Mouse (Mus musculus) CD4-positive, CD25-positive, alpha-beta regulatory T cell, adult 2 months (primary cell): ENCODE data around the gene Olfr594.
"Not testable (repeated sequence)": the region's sequence is repeated elsewhere in the genome, so short reads cannot be mapped to it uniquely, and the experiment has no call there.

Experiments used
- DNase-seq: peaks from one replicate; pipeline ENCODE4 v3.0.0-alpha.2; 2012; ENCODE audit warnings: low read depth, low spot score

Olfr594 gene

DNA sequence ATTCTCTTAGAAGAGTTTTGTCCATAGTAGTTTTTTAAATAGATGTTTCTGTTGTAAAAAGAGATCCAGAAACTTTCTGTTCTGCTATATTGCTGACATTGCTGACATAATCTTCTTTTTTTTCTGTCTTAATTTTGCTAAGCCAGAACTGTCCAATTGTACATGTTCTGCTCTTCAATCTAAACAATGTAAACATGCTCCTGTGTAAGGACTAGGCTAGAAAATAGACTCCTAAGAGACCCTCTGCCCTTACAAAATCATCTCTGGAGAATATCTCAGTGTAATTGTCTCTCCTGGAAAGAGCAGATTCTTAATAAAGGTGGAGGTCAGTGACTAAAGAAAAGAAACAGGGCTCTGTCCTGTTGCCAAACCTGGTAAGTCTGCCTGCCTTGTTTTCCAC, at the start of gene Olfr594:
Olfr594 (plus strand) TSS at position 301 of the 400 bp plus-strand sequence.
- no peak for DNase-seq

DNA sequence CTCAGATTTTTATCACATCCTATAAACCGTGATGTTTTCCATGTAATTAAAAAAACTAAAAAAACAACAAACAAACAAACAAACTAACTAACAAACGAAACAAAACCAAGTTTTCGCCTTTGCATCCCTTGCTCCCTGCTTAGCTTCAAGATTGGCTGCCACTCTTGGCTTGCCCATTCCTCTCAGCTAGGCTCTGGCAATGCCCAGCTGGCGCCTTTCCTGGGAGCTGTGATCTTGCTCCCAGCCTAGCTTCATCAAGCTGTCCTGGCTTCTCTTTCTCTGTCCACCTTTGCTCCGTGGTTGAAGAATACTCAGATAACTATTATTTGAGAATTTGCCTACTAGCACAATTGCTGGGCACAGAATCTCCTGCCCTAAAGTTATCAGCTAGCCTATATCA, 47.1 kb upstream of the Olfr594 start:
- DNase-seq = no peak

DNA sequence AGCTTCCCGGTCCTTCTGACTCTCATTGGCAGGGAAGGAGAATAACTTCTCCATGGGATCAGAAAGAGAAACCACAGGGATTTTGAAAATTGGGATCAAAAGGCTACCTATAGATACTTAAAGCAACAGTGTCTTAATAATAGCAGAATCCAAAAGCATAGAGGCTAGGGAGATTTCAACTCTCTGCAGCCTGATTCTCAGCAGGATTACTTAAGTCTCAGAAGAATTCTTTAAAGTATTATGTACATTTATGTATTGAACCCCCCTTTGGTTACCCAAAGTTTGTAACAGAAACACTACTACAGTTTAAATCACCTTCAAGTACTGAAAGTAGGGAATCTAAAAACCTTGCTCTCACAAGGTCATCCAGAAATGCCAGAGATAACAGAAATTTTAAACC, 38.6 kb upstream of the Olfr594 start, which contains the start of gene Olfr591:
Olfr591 (minus strand) TSS at position 101 of the 400 bp plus-strand sequence.
- DNase-seq = no peak

DNA sequence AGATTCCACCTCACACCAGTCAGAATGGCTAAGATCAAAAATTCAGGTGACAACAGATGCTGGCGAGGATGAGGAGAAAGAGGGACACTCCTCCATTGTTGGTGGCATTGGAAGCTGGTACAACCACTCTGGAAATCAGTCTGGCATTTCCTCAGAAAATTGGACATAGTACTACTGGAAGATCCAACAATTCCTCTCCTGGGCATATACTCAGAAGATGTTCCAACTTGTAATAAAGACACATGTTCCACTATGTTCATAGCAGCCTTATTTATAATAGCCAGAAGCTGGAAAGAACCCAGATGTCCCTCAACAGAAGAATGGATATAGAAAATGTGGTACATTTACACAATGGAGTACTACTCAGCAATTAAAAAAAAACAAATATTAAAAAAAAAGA, 32.3 kb upstream of the Olfr594 start, which contains the start of gene Olfr592:
Olfr592 (plus strand) TSS at position 301 of the 400 bp plus-strand sequence.
- DNase-seq = not testable (repeated sequence)

DNA sequence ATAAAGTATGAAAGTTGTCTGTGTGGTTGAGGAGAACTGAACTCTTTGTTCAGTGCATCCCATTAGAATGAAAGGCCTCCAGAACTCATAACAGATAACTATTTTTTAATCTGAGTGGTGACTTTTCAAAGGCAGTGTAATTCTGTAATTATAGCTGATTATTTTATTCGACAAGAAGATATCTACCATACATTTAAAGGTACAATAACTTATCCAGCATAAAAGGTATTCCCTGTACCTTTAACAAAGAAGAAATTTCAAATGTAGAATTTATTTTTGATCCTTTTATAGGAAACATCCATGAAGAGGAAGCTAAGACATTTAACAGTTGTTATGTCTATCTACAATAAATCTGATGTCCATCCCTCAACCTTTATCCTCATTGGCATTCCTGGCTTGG, 5.2 kb upstream of the Olfr594 start, which contains the start of gene Olfr593:
Olfr593 (plus strand) TSS at position 301 of the 400 bp plus-strand sequence.
- no peak for DNase-seq

DNA sequence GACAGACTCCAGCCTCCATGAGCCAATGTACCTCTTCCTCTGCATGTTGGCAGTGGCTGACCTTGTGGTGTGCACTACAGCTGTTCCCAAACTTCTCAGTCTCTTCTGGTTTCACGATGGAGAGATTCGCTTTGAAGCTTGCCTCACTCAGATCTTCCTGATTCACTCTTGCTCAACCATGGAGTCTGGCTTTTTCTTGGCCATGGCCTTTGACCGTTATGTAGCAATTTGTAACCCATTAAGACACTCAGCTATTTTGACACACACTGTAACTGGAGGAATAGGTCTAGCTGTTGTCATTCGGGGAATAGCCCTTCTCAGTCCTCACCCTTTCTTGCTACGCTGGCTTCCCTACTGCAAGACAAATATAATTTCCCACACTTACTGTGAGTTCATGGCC, 4.7 kb upstream of the Olfr594 start:
- not testable (repeated sequence) for DNase-seq

DNA sequence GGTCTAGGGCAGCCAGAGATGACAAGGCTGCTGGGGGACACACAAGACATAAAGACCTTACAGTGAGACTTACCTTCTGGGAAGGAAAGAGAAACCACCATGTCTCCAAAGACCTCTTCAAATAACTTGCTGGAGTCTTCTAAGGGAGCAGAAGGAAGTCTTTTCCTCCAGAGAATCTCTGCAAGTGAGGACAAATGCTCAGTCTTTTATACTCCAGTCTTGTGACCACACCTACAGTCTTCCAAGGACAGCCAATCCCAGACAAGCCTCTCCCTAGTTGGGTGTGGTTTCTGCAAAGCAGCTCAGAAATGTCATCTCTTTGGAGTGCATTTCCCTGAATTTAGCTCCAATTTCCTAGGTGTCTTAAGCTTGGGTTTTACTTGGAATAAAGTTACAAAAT, 35.6 kb downstream of the Olfr594 start, which contains the start of gene Usp17ld:
Usp17ld (minus strand) TSS at position 101 of the 400 bp plus-strand sequence.
- not testable (repeated sequence) for DNase-seq
